Mouse (Mus musculus): ENCODE data around the gene Tra2a. TPM values are rescaled to one million over a fixed set of nuclear protein-coding genes. Genes with fewer than 3 reads are reported as not detected.

Gene Tra2a
- polyA plus RNA-seq, 1 experiment from 2014 or later: 105 TPM

DNA sequence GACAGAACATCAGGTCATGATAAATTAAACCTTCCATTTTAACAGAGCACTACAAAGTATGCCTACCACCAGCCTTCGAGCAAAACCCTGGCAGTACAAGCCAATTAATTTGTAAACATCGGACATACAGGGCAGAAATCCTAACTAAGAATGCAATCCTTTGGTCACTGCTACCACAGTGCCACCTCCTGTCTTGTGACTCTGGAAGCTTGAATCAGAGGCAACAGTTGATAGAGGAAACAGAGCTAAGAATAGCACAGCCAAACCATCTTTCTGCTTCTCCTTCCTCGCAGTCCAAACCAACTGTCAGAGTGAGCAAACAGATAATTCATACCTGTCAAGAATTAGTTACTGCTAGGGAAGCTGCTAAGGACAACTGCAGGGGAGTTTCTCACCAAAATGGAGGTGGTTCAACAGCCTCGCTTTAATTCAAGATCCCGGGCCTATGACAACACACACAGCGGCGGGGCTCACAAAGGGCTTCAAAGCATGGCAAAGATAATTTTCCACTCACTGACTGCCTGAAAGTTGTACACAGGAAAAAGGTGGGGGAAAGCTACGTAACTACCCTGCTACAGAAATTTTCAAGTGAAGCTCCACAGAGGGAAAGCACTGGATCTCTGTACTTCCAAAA is 55.4 kb downstream of the Tra2a start:
- Histone ChIP-seq H3K4me3 (no peak overlapping the region), H3K4me2 (0 out of 2 replicates have a peak overlapping the region, but pooled peaks have one; percentile 7)

DNA sequence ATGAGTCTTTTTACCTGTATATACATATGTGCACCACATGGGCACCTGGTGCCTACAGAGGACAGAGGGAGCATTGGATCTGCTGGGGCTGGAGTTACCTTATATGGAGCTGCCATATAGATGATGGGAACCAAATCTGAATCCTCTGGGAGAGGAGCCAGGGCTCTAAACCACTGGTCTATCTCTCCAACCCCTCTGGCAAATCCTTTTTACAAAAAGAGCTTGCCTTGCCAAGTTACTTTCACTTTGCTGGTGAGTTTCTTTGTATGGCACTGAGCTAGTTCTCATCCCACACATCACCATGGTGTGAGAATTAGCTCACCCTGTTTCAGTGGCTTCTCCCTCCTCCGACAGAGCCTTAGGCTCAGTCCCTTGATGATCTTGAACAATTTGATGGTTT is 57.4 kb downstream of the Tra2a start:
- 70% methylated on average over 1 of the region's 1 CpGs for WGBS

More for the DNA sequence above, 55.4 kb downstream of the Tra2a start:
- H3K27me3 ChIP-seq: no peaks in the 10 kb centered on the region
- peak overlapping the region; percentile 42; the same call in 1 of the 2 replicates for H3K27ac ChIP-seq (replicated peaks)
- no peaks in the 10 kb centered on the region for H3K9me3 ChIP-seq
- H3K9ac ChIP-seq: no peak overlapping the region
- ATAC-seq (ENCODE audit: low FRiP score, low read depth): 0 out of 2 replicates have a peak, but pooled peaks have one; percentile 40
- peaks cover 6% of the 10 kb centered on the region; the same call in 1 of the 2 replicates for H3K36me3 ChIP-seq
- 62% methylated on average over 8 of the region's 8 CpGs for WGBS
- H3K4me1 ChIP-seq (replicated peaks): peaks cover 45% of the 10 kb centered on the region

DNA sequence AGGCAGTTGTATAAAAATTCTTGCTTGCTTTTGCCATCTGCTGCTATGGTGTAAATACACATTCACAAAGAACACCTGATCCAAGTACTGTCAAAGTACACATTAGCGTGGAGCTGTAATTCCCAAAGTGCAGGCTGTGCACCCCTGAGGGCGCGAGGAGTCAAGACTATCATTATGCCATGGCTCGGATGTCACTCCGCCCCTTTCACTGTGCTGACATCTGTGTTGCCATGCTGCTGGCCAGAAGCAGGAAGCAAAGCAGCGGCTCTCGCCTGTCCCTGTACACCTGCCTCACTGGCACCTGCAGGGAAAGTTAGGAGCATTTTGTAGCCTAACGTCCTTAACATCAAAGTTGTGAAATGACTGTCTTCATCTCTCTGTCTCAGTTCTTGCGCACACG is 68.6 kb downstream of the Tra2a start:
- Histone ChIP-seq H3K27ac (replicated peaks) (no peak overlapping the region), H3K9me3 (no peaks in the 10 kb centered on the region), H3K4me3 (no peak overlapping the region), H3K9ac (no peak overlapping the region), H3K27me3 (no peaks in the 10 kb centered on the region), H3K36me3 (no peaks in the 10 kb centered on the region), H3K4me1 (replicated peaks) (no peaks in the 10 kb centered on the region), H3K4me2 (no peak overlapping the region)
- ATAC-seq (ENCODE audit: low FRiP score, low read depth): no peak
- WGBS: 79% methylated on average over 10 of the region's 10 CpGs

More for the DNA sequence above, 57.4 kb downstream of the Tra2a start:
- Histone ChIP-seq H3K4me2 (no peak overlapping the region), H3K36me3 (peaks cover 6% of the 10 kb centered on the region; the same call in 1 of the 2 replicates), H3K4me3 (no peak overlapping the region), H3K27me3 (no peaks in the 10 kb centered on the region), H3K4me1 (replicated peaks) (peaks cover 28% of the 10 kb centered on the region), H3K27ac (replicated peaks) (no peak overlapping the region), H3K9ac (no peak overlapping the region), H3K9me3 (no peaks in the 10 kb centered on the region)
- ATAC-seq (ENCODE audit: low FRiP score, low read depth): no peak

DNA sequence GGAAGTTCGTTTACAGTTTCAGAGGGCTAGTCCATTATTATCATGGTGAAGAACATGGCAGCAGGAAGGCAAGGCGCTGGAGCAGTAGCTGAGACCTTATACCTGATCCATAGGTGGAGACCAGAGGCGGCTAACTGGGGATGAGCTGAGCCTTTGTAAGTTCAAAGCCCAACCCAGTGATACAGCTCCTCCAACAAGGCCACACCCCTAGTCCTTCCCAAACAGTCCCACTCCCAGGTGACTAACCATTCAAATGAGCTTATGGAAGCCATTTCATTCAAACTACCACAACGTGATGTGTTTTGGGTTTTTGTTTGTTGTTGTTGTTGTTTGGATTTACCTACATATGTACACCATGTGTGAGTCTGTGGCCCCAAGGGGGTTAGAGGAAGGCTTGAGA is 69.3 kb downstream of the Tra2a start:
- ATAC-seq (ENCODE audit: low FRiP score, low read depth): no peak
- Histone ChIP-seq H3K36me3 (no peaks in the 10 kb centered on the region), H3K4me3 (no peak overlapping the region), H3K4me1 (replicated peaks) (no peaks in the 10 kb centered on the region), H3K9ac (no peak overlapping the region), H3K4me2 (no peak overlapping the region), H3K27me3 (no peaks in the 10 kb centered on the region), H3K9me3 (no peaks in the 10 kb centered on the region), H3K27ac (replicated peaks) (no peak overlapping the region)
- 95% methylated on average over 4 of the region's 4 CpGs for WGBS

Other genes with a start within 250 kb of the Tra2a start
- gene Gpnmb, start 227.5 kb downstream of the Tra2a start, polyA plus RNA-seq (2015; fragmentation: Nextera tagmentation; extraction: Ambion mirVana): 0.23 and 1.4 TPM in 2 replicates
- gene Malsu1, start 190.2 kb downstream of the Tra2a start, polyA plus RNA-seq (2015; fragmentation: Nextera tagmentation; extraction: Ambion mirVana): 62.1 and 68.5 TPM in 2 replicates
- gene Igf2bp3, start 49.1 kb downstream of the Tra2a start, polyA plus RNA-seq (2015; fragmentation: Nextera tagmentation; extraction: Ambion mirVana): 23.3 and 24.9 TPM in 2 replicates
- 9.2 and 9.6 TPM in 2 replicates for gene Ccdc126, start 55.2 kb upstream of the Tra2a start, polyA plus RNA-seq (2015; fragmentation: Nextera tagmentation; extraction: Ambion mirVana)
- 5.2 and 5.3 TPM in 2 replicates for gene Fam221a, start 103.7 kb upstream of the Tra2a start, polyA plus RNA-seq (2015; fragmentation: Nextera tagmentation; extraction: Ambion mirVana)
- 0.16 TPM in 1 of 2 replicates, not detected in the other for gene Stk31, start 131.6 kb upstream of the Tra2a start, polyA plus RNA-seq (2015; fragmentation: Nextera tagmentation; extraction: Ambion mirVana)